Mouse (Mus musculus) bone marrow, adult 2 months (tissue): ENCODE data around the gene Svip.

Source experiments
- CTCF ChIP-seq: fragments of 200-500 bp; IDR thresholded peaks from 2 replicates; pipeline ENCODE4 v1.5.1; 2011; ENCODE audit warnings: low read length, control low read depth; ENCODE audit not compliant: control insufficient read depth, insufficient read depth
- POLR2A ChIP-seq: fragments of 200-500 bp; IDR thresholded peaks from 2 replicates; pipeline ENCODE4 v1.6.1; 2011; ENCODE audit warnings: low read depth, mild to moderate bottlenecking, control low read depth, low read length, borderline replicate concordance; ENCODE audit not compliant: control insufficient read depth

DNA sequence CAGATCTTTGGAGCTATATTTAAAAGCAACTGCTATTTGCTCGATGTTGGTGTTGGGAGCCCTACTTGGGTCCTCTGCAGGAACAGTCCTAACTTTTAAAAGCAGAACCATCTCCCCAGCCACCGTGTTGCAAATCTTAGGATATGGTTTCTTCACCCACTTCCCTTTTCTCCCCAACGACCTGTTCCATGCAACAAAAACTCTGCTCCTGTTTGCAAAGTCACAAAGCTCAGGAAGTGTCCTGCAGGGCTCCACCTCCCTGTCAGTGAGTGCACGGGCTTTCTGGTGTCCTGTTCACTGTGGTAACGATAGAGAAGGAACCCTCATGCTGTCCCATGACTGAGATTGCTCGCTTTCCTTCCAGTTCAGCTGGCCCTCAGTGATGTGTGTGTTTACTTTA lies 18.9 kb downstream of the Svip start:
- TF ChIP-seq CTCF, result no peak
- no peak for TF ChIP-seq POLR2A
